Mouse (Mus musculus): ENCODE data around the gene Otud4. TPM values are rescaled to one million over a fixed set of nuclear protein-coding genes. Genes with fewer than 3 reads are reported as not detected.

Otud4 gene
- polyA plus RNA-seq, 1 experiment from 2014 or later, result 10.6 TPM

- peaks cover 10% of the 10 kb centered on the region for H3K4me1 ChIP-seq (replicated peaks)
- H3K4me3 ChIP-seq, result no peak overlapping the region
- 0 out of 2 replicates have a peak overlapping the region, but pooled peaks have one; percentile 24 for H3K9ac ChIP-seq
- H3K27ac ChIP-seq, result no peak overlapping the region
- no peaks in the 10 kb centered on the region for H3K36me3 ChIP-seq
- WGBS, result 39% methylated on average over 3 of the region's 3 CpGs
- no peak for ATAC-seq (ENCODE audit: low FRiP score)
- no peak overlapping the region for H3K4me2 ChIP-seq
- H3K9me3 ChIP-seq, result no peaks in the 10 kb centered on the region
- H3K27me3 ChIP-seq, result no peaks in the 10 kb centered on the region
These were observed 19.4 kb upstream of the Otud4 start for GRCm38 (mm10) chr8:79620000-79620399.

GRCm38 (mm10) chr8:79620489-79621276, 18.7 kb upstream of the Otud4 start:
- 28% methylated on average over 9 of the region's 9 CpGs for WGBS

GRCm38 (mm10) chr8:79622346-79622745, 17.1 kb upstream of the Otud4 start:
- Histone ChIP-seq H3K4me2 (no peak overlapping the region), H3K4me1 (replicated peaks) (peaks cover 10% of the 10 kb centered on the region), H3K9ac (no peak overlapping the region), H3K9me3 (no peaks in the 10 kb centered on the region), H3K27me3 (no peaks in the 10 kb centered on the region), H3K27ac (no peak overlapping the region), H3K4me3 (no peak overlapping the region), H3K36me3 (no peaks in the 10 kb centered on the region)
- WGBS, result 86% methylated on average over 11 of the region's 11 CpGs
- ATAC-seq (ENCODE audit: low FRiP score), result no peak

More at GRCm38 (mm10) chr8:79620489-79621276, 18.7 kb upstream of the Otud4 start:
- H3K4me2 ChIP-seq, result no peak overlapping the region
- no peaks in the 10 kb centered on the region for H3K9me3 ChIP-seq
- no peak overlapping the region for H3K9ac ChIP-seq
- no peak overlapping the region for H3K27ac ChIP-seq
- no peaks in the 10 kb centered on the region for H3K27me3 ChIP-seq
- peaks cover 10% of the 10 kb centered on the region for H3K4me1 ChIP-seq (replicated peaks)
- H3K36me3 ChIP-seq, result no peaks in the 10 kb centered on the region
- H3K4me3 ChIP-seq, result no peak overlapping the region
- ATAC-seq (ENCODE audit: low FRiP score), result no peak

- no peaks in the 10 kb centered on the region for H3K9me3 ChIP-seq
- no peak overlapping the region for H3K4me3 ChIP-seq
- ATAC-seq (ENCODE audit: low FRiP score), result no peak
- no peak overlapping the region for H3K9ac ChIP-seq
- no peak overlapping the region for H3K27ac ChIP-seq
- WGBS, result 96% methylated on average over 12 of the region's 12 CpGs
- no peaks in the 10 kb centered on the region for H3K36me3 ChIP-seq
- H3K4me1 ChIP-seq (replicated peaks), result peaks cover 10% of the 10 kb centered on the region
- H3K27me3 ChIP-seq, result no peaks in the 10 kb centered on the region
- no peak overlapping the region for H3K4me2 ChIP-seq
These were observed 16.1 kb upstream of the Otud4 start for GRCm38 (mm10) chr8:79623351-79623750.

GRCm38 (mm10) chr8:79624416-79624815, 15.0 kb upstream of the Otud4 start:
- no peaks in the 10 kb centered on the region for H3K27me3 ChIP-seq
- no peak overlapping the region for H3K9ac ChIP-seq
- no peak overlapping the region for H3K27ac ChIP-seq
- H3K9me3 ChIP-seq, result no peaks in the 10 kb centered on the region
- no peak overlapping the region for H3K4me3 ChIP-seq
- 77% methylated on average over 4 of the region's 4 CpGs for WGBS
- no peaks in the 10 kb centered on the region for H3K36me3 ChIP-seq
- no peak for ATAC-seq (ENCODE audit: low FRiP score)
- H3K4me1 ChIP-seq (replicated peaks), result peaks cover 10% of the 10 kb centered on the region
- no peak overlapping the region for H3K4me2 ChIP-seq

- H3K27ac ChIP-seq, result no peak overlapping the region
- 65% methylated on average over 5 of the region's 5 CpGs for WGBS
- ATAC-seq (ENCODE audit: low FRiP score), result no peak
These were observed 13.2 kb upstream of the Otud4 start for GRCm38 (mm10) chr8:79626213-79626612.

GRCm38 (mm10) chr8:79635491-79635890, 3.9 kb upstream of the Otud4 start:
- Histone ChIP-seq H3K36me3 (no peaks in the 10 kb centered on the region), H3K4me1 (replicated peaks) (peaks cover under 1% of the 10 kb centered on the region), H3K27ac (no peak overlapping the region), H3K4me2 (no peak overlapping the region), H3K27me3 (no peaks in the 10 kb centered on the region), H3K9me3 (no peaks in the 10 kb centered on the region), H3K4me3 (no peak overlapping the region), H3K9ac (no peak overlapping the region)
- WGBS, result 94% methylated on average over 1 of the region's 1 CpGs
- no peak for ATAC-seq (ENCODE audit: low FRiP score)

More at GRCm38 (mm10) chr8:79626213-79626612, 13.2 kb upstream of the Otud4 start:
- H3K36me3 ChIP-seq, result no peaks in the 10 kb centered on the region
- H3K4me3 ChIP-seq, result no peak overlapping the region
- no peak overlapping the region for H3K4me2 ChIP-seq
- H3K9me3 ChIP-seq, result no peaks in the 10 kb centered on the region
- no peaks in the 10 kb centered on the region for H3K4me1 ChIP-seq (replicated peaks)
- H3K9ac ChIP-seq, result no peak overlapping the region
- no peaks in the 10 kb centered on the region for H3K27me3 ChIP-seq

GRCm38 (mm10) chr8:79636151-79636550, 3.3 kb upstream of the Otud4 start:
- Histone ChIP-seq H3K9ac (no peak overlapping the region), H3K36me3 (no peaks in the 10 kb centered on the region), H3K4me2 (no peak overlapping the region), H3K4me3 (no peak overlapping the region), H3K27ac (no peak overlapping the region), H3K27me3 (no peaks in the 10 kb centered on the region), H3K9me3 (no peaks in the 10 kb centered on the region), H3K4me1 (replicated peaks) (peaks cover 7% of the 10 kb centered on the region)
- no peak for ATAC-seq (ENCODE audit: low FRiP score)
- WGBS, result 84% methylated on average over 1 of the region's 1 CpGs

- H3K9me3 ChIP-seq, result no peaks in the 10 kb centered on the region
- H3K36me3 ChIP-seq, result no peaks in the 10 kb centered on the region
- H3K27me3 ChIP-seq, result no peaks in the 10 kb centered on the region
- no peak overlapping the region for H3K9ac ChIP-seq
- no peak for ATAC-seq (ENCODE audit: low FRiP score)
- no peak overlapping the region for H3K27ac ChIP-seq
- no peak overlapping the region for H3K4me3 ChIP-seq
- WGBS, result 91% methylated on average over 3 of the region's 3 CpGs
- peaks cover 18% of the 10 kb centered on the region for H3K4me1 ChIP-seq (replicated peaks)
- H3K4me2 ChIP-seq, result no peak overlapping the region
These were observed 2.2 kb upstream of the Otud4 start for GRCm38 (mm10) chr8:79637237-79637636.

GRCm38 (mm10) chr8:79638001-79638706, 1.3 kb upstream of the Otud4 start:
- H3K36me3 ChIP-seq, result no peaks in the 10 kb centered on the region
- H3K4me2 ChIP-seq, result peak overlapping the region; percentile 72
- ATAC-seq (ENCODE audit: low FRiP score), result no peak
- 8% methylated on average over 11 of the region's 11 CpGs for WGBS
- H3K4me1 ChIP-seq (replicated peaks), result peaks cover 24% of the 10 kb centered on the region
- peak overlapping the region; percentile 92 for H3K4me3 ChIP-seq
- H3K27ac ChIP-seq, result peak overlapping the region; percentile 98
- H3K9me3 ChIP-seq, result no peaks in the 10 kb centered on the region
- no peaks in the 10 kb centered on the region for H3K27me3 ChIP-seq
- peak overlapping the region; percentile 91 for H3K9ac ChIP-seq

GRCm38 (mm10) chr8:79638707-79639549, 490 bp upstream of the Otud4 start:
- peak overlapping the region; percentile 72 for H3K4me2 ChIP-seq
- peaks cover 28% of the 10 kb centered on the region for H3K4me1 ChIP-seq (replicated peaks)
- H3K9ac ChIP-seq, result peak overlapping the region; percentile 91
- peak overlapping the region; percentile 92 for H3K4me3 ChIP-seq
- H3K9me3 ChIP-seq, result no peaks in the 10 kb centered on the region
- peak overlapping the region; percentile 98 for H3K27ac ChIP-seq
- under 1% methylated on average over 74 of the region's 77 CpGs for WGBS
- ATAC-seq (ENCODE audit: low FRiP score), result peak; percentile 99
- H3K36me3 ChIP-seq, result peaks cover under 1% of the 10 kb centered on the region; the same call in 1 of the 2 replicates
- no peaks in the 10 kb centered on the region for H3K27me3 ChIP-seq

- peak overlapping the region; percentile 92 for H3K4me3 ChIP-seq
- H3K36me3 ChIP-seq, result peaks cover 17% of the 10 kb centered on the region
- WGBS, result 25% methylated on average over 1 of the region's 1 CpGs
- H3K4me2 ChIP-seq, result peak overlapping the region; percentile 72
- ATAC-seq (ENCODE audit: low FRiP score), result no peak
- no peaks in the 10 kb centered on the region for H3K27me3 ChIP-seq
- no peaks in the 10 kb centered on the region for H3K9me3 ChIP-seq
- H3K9ac ChIP-seq, result peak overlapping the region; percentile 64
- peaks cover 28% of the 10 kb centered on the region for H3K4me1 ChIP-seq (replicated peaks)
- H3K27ac ChIP-seq, result no peak overlapping the region
These were observed 1.7 kb downstream of the Otud4 start for GRCm38 (mm10) chr8:79641119-79641518.
